Mouse (Mus musculus): ENCODE results near the gene Slc22a23. TPM values are rescaled to one million over a fixed set of nuclear protein-coding genes. Genes with fewer than 3 reads are reported as not detected.

Gene Slc22a23
- polyA plus RNA-seq, 1 experiment from 2014 or later = 9.6 TPM

GRCm38 (mm10) chr13:34154217-34154930 lies 190.6 kb downstream of the Slc22a23 start:
- H3K36me3 ChIP-seq (ENCODE audit: control insufficient read depth, insufficient read depth, low read length) = no peaks in the 10 kb centered on the region
- no peaks in the 10 kb centered on the region for H3K27me3 ChIP-seq (ENCODE audit: control insufficient read depth, insufficient read depth, low read length)
- peaks cover 12% of the 10 kb centered on the region for H3K4me1 ChIP-seq (replicated peaks; ENCODE audit: control insufficient read depth, insufficient read depth, low read length)
- peak; percentile 77 for DNase-seq (ENCODE audit: low spot score)
- no peak overlapping the region for H3K27ac ChIP-seq (ENCODE audit: low read depth, low read length)
- no peak overlapping the region for H3K9ac ChIP-seq (ENCODE audit: low read depth, low read length)
- H3K4me3 ChIP-seq (ENCODE audit: low read depth, low read length) = no peak overlapping the region
- peak; percentile 36; the same call in 1 of the 2 replicates for ATAC-seq (ENCODE audit: low FRiP score)
- WGBS = 50% methylated on average over 13 of the region's 13 CpGs
- H3K4me2 ChIP-seq (replicated peaks; ENCODE audit: low read depth, low read length) = 0 out of 2 replicates have a peak overlapping the region, but pooled peaks have one; percentile 3
- H3K9me3 ChIP-seq (ENCODE audit: control insufficient read depth, low read length) = no peaks in the 10 kb centered on the region

- ATAC-seq (ENCODE audit: low FRiP score) = no peak
- no peak for DNase-seq (ENCODE audit: low spot score)
- 77% methylated on average over 4 of the region's 5 CpGs for WGBS
- no peaks in the 10 kb centered on the region for H3K27me3 ChIP-seq (ENCODE audit: control insufficient read depth, insufficient read depth, low read length)
- no peak overlapping the region for H3K9ac ChIP-seq (ENCODE audit: low read depth, low read length)
- no peak overlapping the region for H3K4me2 ChIP-seq (replicated peaks; ENCODE audit: low read depth, low read length)
- H3K4me3 ChIP-seq (ENCODE audit: low read depth, low read length) = no peak overlapping the region
- H3K36me3 ChIP-seq (ENCODE audit: control insufficient read depth, insufficient read depth, low read length) = no peaks in the 10 kb centered on the region
- no peaks in the 10 kb centered on the region for H3K9me3 ChIP-seq (ENCODE audit: control insufficient read depth, low read length)
- H3K4me1 ChIP-seq (replicated peaks; ENCODE audit: control insufficient read depth, insufficient read depth, low read length) = peaks cover 12% of the 10 kb centered on the region
- no peak overlapping the region for H3K27ac ChIP-seq (ENCODE audit: low read depth, low read length)
Observed at GRCm38 (mm10) chr13:34153254-34154011, 191.5 kb downstream of the Slc22a23 start.

- Histone ChIP-seq H3K4me1 (replicated peaks; ENCODE audit: control insufficient read depth, insufficient read depth, low read length) (peaks cover 18% of the 10 kb centered on the region), H3K9ac (ENCODE audit: low read depth, low read length) (no peak overlapping the region), H3K36me3 (ENCODE audit: control insufficient read depth, insufficient read depth, low read length) (no peaks in the 10 kb centered on the region), H3K27ac (ENCODE audit: low read depth, low read length) (no peak overlapping the region), H3K27me3 (ENCODE audit: control insufficient read depth, insufficient read depth, low read length) (no peaks in the 10 kb centered on the region), H3K9me3 (ENCODE audit: control insufficient read depth, low read length) (no peaks in the 10 kb centered on the region), H3K4me3 (ENCODE audit: low read depth, low read length) (no peak overlapping the region), H3K4me2 (replicated peaks; ENCODE audit: low read depth, low read length) (no peak overlapping the region)
- ATAC-seq (ENCODE audit: low FRiP score) = no peak
- 74% methylated on average over 7 of the region's 7 CpGs for WGBS
- no peak for DNase-seq (ENCODE audit: low spot score)
Observed at GRCm38 (mm10) chr13:34152695-34153094, 192.3 kb downstream of the Slc22a23 start.

GRCm38 (mm10) chr13:34151425-34151824 lies 193.6 kb downstream of the Slc22a23 start:
- Histone ChIP-seq H3K27me3 (ENCODE audit: control insufficient read depth, insufficient read depth, low read length) (no peaks in the 10 kb centered on the region), H3K9me3 (ENCODE audit: control insufficient read depth, low read length) (no peaks in the 10 kb centered on the region), H3K4me1 (replicated peaks; ENCODE audit: control insufficient read depth, insufficient read depth, low read length) (peaks cover 19% of the 10 kb centered on the region), H3K27ac (ENCODE audit: low read depth, low read length) (no peak overlapping the region), H3K9ac (ENCODE audit: low read depth, low read length) (no peak overlapping the region), H3K4me3 (ENCODE audit: low read depth, low read length) (no peak overlapping the region), H3K4me2 (replicated peaks; ENCODE audit: low read depth, low read length) (no peak overlapping the region), H3K36me3 (ENCODE audit: control insufficient read depth, insufficient read depth, low read length) (no peaks in the 10 kb centered on the region)
- ATAC-seq (ENCODE audit: low FRiP score) = no peak
- DNase-seq (ENCODE audit: low spot score) = no peak
- 92% methylated on average over 1 of the region's 1 CpGs for WGBS

- peak overlapping the region; percentile 26; the same call in 1 of the 2 replicates for H3K4me3 ChIP-seq (ENCODE audit: low read depth, low read length)
- H3K27ac ChIP-seq (ENCODE audit: low read depth, low read length) = peak overlapping the region; percentile 99
- WGBS = 13% methylated on average over 19 of the region's 19 CpGs
- H3K9me3 ChIP-seq (ENCODE audit: control insufficient read depth, low read length) = no peaks in the 10 kb centered on the region
- DNase-seq (ENCODE audit: low spot score) (peak; percentile 60), ATAC-seq (ENCODE audit: low FRiP score) (no peak)
- no peaks in the 10 kb centered on the region for H3K27me3 ChIP-seq (ENCODE audit: control insufficient read depth, insufficient read depth, low read length)
- no peaks in the 10 kb centered on the region for H3K36me3 ChIP-seq (ENCODE audit: control insufficient read depth, insufficient read depth, low read length)
- peaks cover 19% of the 10 kb centered on the region for H3K4me1 ChIP-seq (replicated peaks; ENCODE audit: control insufficient read depth, insufficient read depth, low read length)
- H3K9ac ChIP-seq (ENCODE audit: low read depth, low read length) = peak overlapping the region; percentile 67
- H3K4me2 ChIP-seq (replicated peaks; ENCODE audit: low read depth, low read length) = peak overlapping the region; percentile 42
Observed at GRCm38 (mm10) chr13:34150271-34151027, 194.5 kb downstream of the Slc22a23 start.

GRCm38 (mm10) chr13:34149463-34150176 lies 195.4 kb downstream of the Slc22a23 start:
- DNase-seq (ENCODE audit: low spot score) = peak; percentile 41
- peaks cover 19% of the 10 kb centered on the region for H3K4me1 ChIP-seq (replicated peaks; ENCODE audit: control insufficient read depth, insufficient read depth, low read length)
- WGBS = 51% methylated on average over 5 of the region's 5 CpGs
- H3K36me3 ChIP-seq (ENCODE audit: control insufficient read depth, insufficient read depth, low read length) = no peaks in the 10 kb centered on the region
- H3K4me2 ChIP-seq (replicated peaks; ENCODE audit: low read depth, low read length) = peak overlapping the region; percentile 42
- peak overlapping the region; percentile 99 for H3K27ac ChIP-seq (ENCODE audit: low read depth, low read length)
- peak; percentile 20; the same call in 1 of the 2 replicates for ATAC-seq (ENCODE audit: low FRiP score)
- H3K4me3 ChIP-seq (ENCODE audit: low read depth, low read length) = peak overlapping the region; percentile 26
- H3K27me3 ChIP-seq (ENCODE audit: control insufficient read depth, insufficient read depth, low read length) = no peaks in the 10 kb centered on the region
- H3K9me3 ChIP-seq (ENCODE audit: control insufficient read depth, low read length) = no peaks in the 10 kb centered on the region
- peak overlapping the region; percentile 67 for H3K9ac ChIP-seq (ENCODE audit: low read depth, low read length)

GRCm38 (mm10) chr13:34148767-34149392 lies 196.1 kb downstream of the Slc22a23 start:
- Histone ChIP-seq H3K27ac (ENCODE audit: low read depth, low read length) (peak overlapping the region; percentile 99), H3K36me3 (ENCODE audit: control insufficient read depth, insufficient read depth, low read length) (no peaks in the 10 kb centered on the region), H3K9me3 (ENCODE audit: control insufficient read depth, low read length) (no peaks in the 10 kb centered on the region), H3K4me3 (ENCODE audit: low read depth, low read length) (peak overlapping the region; percentile 26), H3K4me1 (replicated peaks; ENCODE audit: control insufficient read depth, insufficient read depth, low read length) (peaks cover 19% of the 10 kb centered on the region), H3K9ac (ENCODE audit: low read depth, low read length) (peak overlapping the region; percentile 67), H3K4me2 (replicated peaks; ENCODE audit: low read depth, low read length) (peak overlapping the region; percentile 42), H3K27me3 (ENCODE audit: control insufficient read depth, insufficient read depth, low read length) (no peaks in the 10 kb centered on the region)
- WGBS = 2% methylated on average over 23 of the region's 23 CpGs
- DNase-seq (ENCODE audit: low spot score) = peak; percentile 87
- peak; percentile 92 for ATAC-seq (ENCODE audit: low FRiP score)

- DNase-seq (ENCODE audit: low spot score) = peak; percentile 41
- no peaks in the 10 kb centered on the region for H3K36me3 ChIP-seq (ENCODE audit: control insufficient read depth, insufficient read depth, low read length)
- peaks cover 19% of the 10 kb centered on the region for H3K4me1 ChIP-seq (replicated peaks; ENCODE audit: control insufficient read depth, insufficient read depth, low read length)
- peak overlapping the region; percentile 67 for H3K9ac ChIP-seq (ENCODE audit: low read depth, low read length)
- peak; percentile 3; the same call in 1 of the 2 replicates for ATAC-seq (ENCODE audit: low FRiP score)
- H3K9me3 ChIP-seq (ENCODE audit: control insufficient read depth, low read length) = no peaks in the 10 kb centered on the region
- WGBS = 43% methylated on average over 3 of the region's 3 CpGs
- H3K27ac ChIP-seq (ENCODE audit: low read depth, low read length) = peak overlapping the region; percentile 99
- H3K27me3 ChIP-seq (ENCODE audit: control insufficient read depth, insufficient read depth, low read length) = no peaks in the 10 kb centered on the region
- peak overlapping the region; percentile 42 for H3K4me2 ChIP-seq (replicated peaks; ENCODE audit: low read depth, low read length)
- H3K4me3 ChIP-seq (ENCODE audit: low read depth, low read length) = no peak overlapping the region
Observed at GRCm38 (mm10) chr13:34148181-34148580, 196.8 kb downstream of the Slc22a23 start.
